Mouse (Mus musculus): ENCODE results near the gene Soga3.

Soga3 gene

GRCm38 (mm10) chr10:29206730-29207129 is 63.1 kb downstream of the Soga3 start:
- DNase-seq (ENCODE audit: low read depth, low spot score) = no peak

DNA sequence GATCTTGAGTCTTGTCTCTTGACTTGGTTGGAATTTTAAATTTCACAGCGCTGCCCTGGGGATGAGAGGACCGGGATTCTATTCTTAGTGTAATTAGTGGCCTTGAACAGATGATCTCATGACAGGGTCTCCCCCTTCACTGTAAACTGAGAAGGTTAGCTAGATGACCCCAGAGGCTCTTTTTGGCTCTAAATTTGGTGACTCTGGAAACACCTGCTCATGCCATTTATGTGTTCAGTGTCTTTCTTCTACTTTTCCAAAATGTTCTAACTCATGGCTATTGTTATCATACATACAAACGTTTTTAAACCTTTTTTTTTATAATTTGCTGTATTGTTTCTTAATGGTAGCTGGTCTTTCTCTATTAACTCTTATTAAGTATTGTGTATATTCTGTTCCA is 65.1 kb downstream of the Soga3 start:
- no peak for DNase-seq (ENCODE audit: low read depth, low spot score)

GRCm38 (mm10) chr10:29211453-29211852 is 67.8 kb downstream of the Soga3 start, which contains the start of gene 9330159F19Rik:
Gene 9330159F19Rik, plus strand, starts transcription at chr10:29211606.
- no peak for DNase-seq (ENCODE audit: low read depth, low spot score)

GRCm38 (mm10) chr10:29213534-29214100 is 70.0 kb downstream of the Soga3 start:
- no peak for DNase-seq (ENCODE audit: low read depth, low spot score)

- no peak for DNase-seq (ENCODE audit: low read depth, low spot score)
These were observed 73.3 kb downstream of the Soga3 start for GRCm38 (mm10) chr10:29216957-29217356.

GRCm38 (mm10) chr10:29217451-29217850 is 73.8 kb downstream of the Soga3 start:
- DNase-seq (ENCODE audit: low read depth, low spot score) = no peak

GRCm38 (mm10) chr10:29225329-29225728 is 81.7 kb downstream of the Soga3 start:
- DNase-seq (ENCODE audit: low read depth, low spot score) = no peak

- no peak for DNase-seq (ENCODE audit: low read depth, low spot score)
These were observed 87.6 kb downstream of the Soga3 start for GRCm38 (mm10) chr10:29231208-29231607.

All from CD4-positive helper T cell, adult 2 months (primary cell).